Mouse (Mus musculus) forebrain, embryonic 13.5 days (tissue): Measurements from ENCODE around the gene Daxx. TPM values are rescaled to one million over a fixed set of nuclear protein-coding genes. Genes with fewer than 3 reads are reported as not detected.

Source experiments
- ATAC-seq: fragments of 200-750 bp; cut with Nextera tagmentation; 2 replicates; pipeline ENCODE4 v1.8.0; 2017
- H3K27ac ChIP-seq: fragments of 300-500 bp; sonication (generic); 2 replicates; pipeline ENCODE4 v1.5.1; 2015; ENCODE audit warnings: inconsistent platforms, mild to moderate bottlenecking, moderate library complexity
- H3K27me3 ChIP-seq: fragments of 300-500 bp; sonication (generic); 2 replicates; pipeline ENCODE4 v1.6.1; 2015; ENCODE audit warnings: mild to moderate bottlenecking, inconsistent platforms
- H3K36me3 ChIP-seq: fragments of 300-500 bp; sonication (generic); 2 replicates; pipeline ENCODE4 v1.6.1; 2015; ENCODE audit warnings: mild to moderate bottlenecking, inconsistent platforms; ENCODE audit not compliant: poor library complexity, severe bottlenecking
- H3K4me1 ChIP-seq: fragments of 300-500 bp; sonication (generic); 2 replicates; pipeline ENCODE4 v1.6.1; 2015; ENCODE audit warnings: inconsistent platforms
- H3K4me2 ChIP-seq: fragments of 300-500 bp; sonication (generic); 2 replicates; pipeline ENCODE4 v1.6.1; 2015; ENCODE audit warnings: inconsistent platforms, mild to moderate bottlenecking, moderate library complexity
- H3K4me3 ChIP-seq: fragments of 300-500 bp; sonication (generic); 2 replicates; pipeline ENCODE4 v1.5.1; 2015; ENCODE audit warnings: mild to moderate bottlenecking, inconsistent platforms
- H3K9ac ChIP-seq: fragments of 300-500 bp; sonication (generic); 2 replicates; pipeline ENCODE4 v1.6.1; 2015; ENCODE audit warnings: mild to moderate bottlenecking, inconsistent platforms
- H3K9me3 ChIP-seq: fragments of 300-500 bp; sonication (generic); replicated peaks from 2 replicates; pipeline ENCODE4 v1.6.1; 2016; ENCODE audit warnings: inconsistent platforms
- WGBS: fragments of 180-500 bp; shearing (Covaris S2); methylation state at CpG from one replicate; pipeline ENCODE4 v1.1.7; 2015; 5-methylcytosine and 5-hydroxymethylcytosine counted together
- polyA plus RNA-seq: library from polyadenylated mRNA; unstranded; fragments of >200 nt; fragmentation: Nextera tagmentation; extraction: Ambion mirVana; gene quantifications from 2 replicates; pipeline ENCODE4 v1.2.1, GENCODE M21; 2015

Daxx gene
- polyA plus RNA-seq, 1 experiment from 2014 or later = 60.7 TPM

- no peak for ATAC-seq
- peak overlapping the region; percentile 62 for H3K9ac ChIP-seq
- peaks cover 57% of the 10 kb centered on the region for H3K4me1 ChIP-seq
- H3K36me3 ChIP-seq = peaks cover 41% of the 10 kb centered on the region
- H3K27ac ChIP-seq = no peak overlapping the region
- no peaks in the 10 kb centered on the region for H3K9me3 ChIP-seq
- H3K4me2 ChIP-seq = peak overlapping the region; percentile 63
- H3K27me3 ChIP-seq = no peaks in the 10 kb centered on the region
- peak overlapping the region; percentile 54 for H3K4me3 ChIP-seq
- 73% methylated on average over 31 of the region's 31 CpGs for WGBS
These were observed 7.8 kb downstream of the Daxx start for GRCm38 (mm10) chr17:33916847-33917655.

DNA sequence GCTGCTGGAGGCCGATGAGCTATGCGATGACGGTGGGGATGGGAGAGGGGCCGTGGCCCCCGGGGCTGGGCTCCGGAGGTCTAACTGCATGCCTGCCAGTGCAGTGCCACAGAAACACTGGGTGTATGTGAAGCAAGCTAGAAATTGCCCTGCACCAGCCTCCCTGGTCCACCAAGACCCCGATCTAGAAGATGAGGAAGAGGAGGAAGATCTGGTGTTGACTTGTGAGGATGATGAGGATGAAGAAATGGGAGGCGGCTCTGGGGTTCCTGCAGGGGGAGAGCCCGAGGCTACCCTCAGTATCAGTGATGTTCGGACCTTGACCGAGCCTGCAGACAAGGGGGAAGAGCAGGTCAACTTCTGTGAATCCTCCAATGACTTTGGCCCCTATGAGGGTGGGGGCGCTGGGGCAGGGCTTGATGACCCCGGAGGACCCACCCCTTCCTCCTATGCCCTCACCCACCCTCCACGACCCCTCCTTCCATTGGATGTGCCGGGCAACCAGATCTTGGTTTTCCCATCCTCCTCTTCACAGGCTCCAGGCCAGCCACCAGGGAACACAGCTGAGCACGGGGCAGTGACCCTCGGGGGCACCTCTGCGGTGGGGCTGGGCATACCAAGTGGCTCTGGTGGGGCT lies 8.6 kb downstream of the Daxx start:
- Histone ChIP-seq H3K9me3 (no peaks in the 10 kb centered on the region), H3K4me1 (peaks cover 57% of the 10 kb centered on the region), H3K9ac (no peak overlapping the region), H3K27ac (no peak overlapping the region), H3K4me2 (peak overlapping the region; percentile 0; the same call in 1 of the 2 replicates), H3K4me3 (no peak overlapping the region), H3K27me3 (no peaks in the 10 kb centered on the region), H3K36me3 (peaks cover 34% of the 10 kb centered on the region)
- 88% methylated on average over 18 of the region's 18 CpGs for WGBS
- no peak for ATAC-seq

DNA sequence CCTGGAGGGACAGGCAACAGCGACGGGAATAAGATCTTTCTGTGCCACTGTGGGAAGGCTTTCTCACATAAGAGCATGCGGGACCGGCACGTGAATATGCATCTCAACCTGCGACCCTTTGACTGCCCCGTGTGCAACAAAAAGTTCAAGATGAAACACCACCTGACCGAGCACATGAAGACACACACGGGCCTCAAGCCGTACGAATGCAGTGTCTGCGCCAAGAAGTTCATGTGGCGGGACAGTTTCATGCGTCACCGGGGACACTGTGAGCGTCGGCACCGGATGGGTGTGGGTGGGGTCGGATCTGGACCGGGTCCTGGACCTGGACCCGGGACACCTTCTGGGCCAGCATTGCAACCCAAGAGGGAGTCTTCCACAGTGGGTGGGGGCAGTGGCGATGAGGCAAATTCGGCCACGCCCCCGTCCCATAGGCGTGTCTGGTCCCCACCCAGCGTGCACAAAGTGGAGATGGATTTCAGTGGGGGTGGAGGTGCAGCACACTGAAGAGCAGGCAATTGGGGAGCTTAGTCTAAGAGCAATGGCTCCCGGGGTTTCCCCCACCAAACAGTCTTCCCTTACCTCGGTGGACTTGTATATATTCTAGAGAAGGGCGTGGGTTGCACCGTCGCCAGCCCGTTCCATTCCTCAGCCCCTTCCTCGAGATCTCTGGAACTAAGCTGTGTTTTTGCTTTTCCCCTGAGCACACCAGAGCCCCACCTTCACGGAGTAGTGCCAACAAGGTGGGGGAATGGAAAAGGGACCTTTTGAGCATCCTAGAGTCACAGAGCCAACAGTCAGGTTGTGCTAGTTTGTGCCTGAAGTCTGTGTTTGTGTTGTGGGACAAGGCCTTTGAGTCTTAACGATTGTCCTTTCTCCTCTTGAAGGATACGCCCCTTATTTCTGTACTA lies 9.3 kb downstream of the Daxx start:
- ATAC-seq = no peak
- peak overlapping the region; percentile 72; the same call in 1 of the 2 replicates for H3K9ac ChIP-seq

GRCm38 (mm10) chr17:33919351-33920281 lies 10.4 kb downstream of the Daxx start:
- peak overlapping the region; percentile 72 for H3K9ac ChIP-seq
- peaks cover 50% of the 10 kb centered on the region for H3K4me1 ChIP-seq
- H3K4me3 ChIP-seq = peak overlapping the region; percentile 49
- H3K27me3 ChIP-seq = no peaks in the 10 kb centered on the region
- peak overlapping the region; percentile 83 for H3K4me2 ChIP-seq
- under 1% methylated on average over 52 of the region's 52 CpGs for WGBS
- no peak for ATAC-seq
- 0 out of 2 replicates have a peak overlapping the region, but pooled peaks have one; percentile 35 for H3K27ac ChIP-seq
- peaks cover 18% of the 10 kb centered on the region for H3K36me3 ChIP-seq
- no peaks in the 10 kb centered on the region for H3K9me3 ChIP-seq

More for the DNA sequence above, 9.3 kb downstream of the Daxx start:
- WGBS = 62% methylated on average over 36 of the region's 37 CpGs
- Histone ChIP-seq H3K27me3 (no peaks in the 10 kb centered on the region), H3K9me3 (no peaks in the 10 kb centered on the region), H3K4me2 (peak overlapping the region; percentile 83), H3K27ac (no peak overlapping the region), H3K36me3 (peaks cover 28% of the 10 kb centered on the region), H3K4me1 (peaks cover 57% of the 10 kb centered on the region), H3K4me3 (peak overlapping the region; percentile 49)

DNA sequence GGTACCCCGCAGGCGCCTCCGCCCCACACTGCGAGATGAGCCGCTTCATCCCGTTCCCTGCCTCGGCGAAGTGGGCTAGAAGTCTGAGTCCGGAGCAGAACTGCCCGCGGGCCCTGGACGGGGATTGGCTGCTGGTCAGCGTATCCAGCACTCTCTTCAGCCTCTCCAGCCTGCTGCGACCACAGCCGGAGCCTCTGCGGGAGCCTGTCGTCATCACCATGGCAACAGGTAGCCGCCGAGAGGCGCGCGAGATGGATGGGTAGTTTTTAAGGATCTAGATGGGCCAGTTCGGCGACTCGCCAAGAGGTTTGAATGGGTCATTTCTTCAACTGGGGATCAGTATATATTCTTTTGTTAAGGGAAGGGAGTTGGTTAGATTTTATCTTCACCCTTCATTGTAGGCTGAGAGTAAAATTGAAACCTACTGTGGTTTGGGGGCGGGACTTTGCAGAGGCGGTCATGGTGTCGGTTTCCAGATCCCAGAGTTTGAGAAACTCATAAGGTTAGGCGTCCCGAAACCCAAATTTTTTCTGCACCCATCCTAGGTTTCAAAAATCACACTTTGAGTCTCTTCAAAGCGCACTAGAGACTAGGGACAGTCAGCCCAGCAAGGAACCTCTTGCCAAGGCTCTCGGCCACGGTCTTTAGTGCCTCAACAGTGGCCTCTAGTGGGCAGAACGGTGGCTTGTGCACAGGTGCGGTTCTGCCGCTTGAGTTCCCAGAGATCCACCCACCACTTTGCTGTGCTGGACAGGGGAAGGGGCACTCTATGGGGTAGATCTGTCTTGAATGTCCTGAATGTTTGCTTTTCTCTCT lies 11.3 kb downstream of the Daxx start:
- peaks cover 13% of the 10 kb centered on the region for H3K36me3 ChIP-seq
- no peaks in the 10 kb centered on the region for H3K9me3 ChIP-seq
- no peaks in the 10 kb centered on the region for H3K27me3 ChIP-seq
- ATAC-seq = peak; percentile 23; the same call in 1 of the 2 replicates
- H3K4me1 ChIP-seq = peaks cover 41% of the 10 kb centered on the region
- H3K9ac ChIP-seq = peak overlapping the region; percentile 72
- H3K4me2 ChIP-seq = peak overlapping the region; percentile 83
- WGBS = under 1% methylated on average over 36 of the region's 36 CpGs
- peak overlapping the region; percentile 49 for H3K4me3 ChIP-seq
- no peak overlapping the region for H3K27ac ChIP-seq

GRCm38 (mm10) chr17:33921361-33921760 lies 12.1 kb downstream of the Daxx start:
- no peaks in the 10 kb centered on the region for H3K9me3 ChIP-seq
- no peak for ATAC-seq
- 90% methylated on average over 7 of the region's 7 CpGs for WGBS
- peaks cover 20% of the 10 kb centered on the region for H3K36me3 ChIP-seq
- H3K9ac ChIP-seq = no peak overlapping the region
- H3K4me3 ChIP-seq = no peak overlapping the region
- peaks cover 40% of the 10 kb centered on the region for H3K4me1 ChIP-seq
- no peak overlapping the region for H3K27ac ChIP-seq
- H3K4me2 ChIP-seq = no peak overlapping the region
- H3K27me3 ChIP-seq = no peaks in the 10 kb centered on the region

DNA sequence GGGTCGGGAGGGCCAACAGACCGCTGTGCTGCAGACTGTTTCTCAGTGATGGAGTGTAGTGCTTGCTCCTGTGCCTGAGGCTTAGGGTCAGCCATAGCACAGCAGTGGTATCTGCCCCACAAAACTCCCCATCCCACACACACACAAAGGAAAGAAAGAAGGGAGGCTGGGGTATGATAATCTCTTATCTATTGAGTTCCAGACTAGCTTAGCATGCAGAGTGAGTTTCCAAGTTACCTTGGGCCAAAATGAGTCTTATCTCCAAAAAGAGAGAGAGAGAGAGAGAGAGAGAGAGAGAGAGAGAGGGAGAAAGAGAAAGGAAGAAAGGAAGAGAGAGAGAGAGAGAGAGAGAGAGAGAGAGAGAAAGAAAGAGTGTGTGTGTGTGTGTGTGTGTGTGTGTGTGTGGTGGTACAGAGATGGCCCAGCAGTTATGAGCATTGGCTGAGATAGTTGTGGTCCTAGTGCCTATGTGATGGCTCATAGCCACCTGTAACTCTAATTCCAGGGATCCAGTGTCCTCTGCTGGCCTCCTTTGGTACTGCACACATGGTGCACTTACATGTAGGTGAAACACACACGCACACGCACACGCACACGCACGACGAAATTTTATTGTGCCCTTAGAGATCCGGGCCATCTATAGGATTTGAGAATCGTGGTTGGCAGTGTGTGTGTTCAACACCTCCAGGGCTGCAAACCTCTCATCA lies 15.5 kb downstream of the Daxx start:
- no peaks in the 10 kb centered on the region for H3K9me3 ChIP-seq
- no peak for ATAC-seq
- 88% methylated on average over 10 of the region's 10 CpGs for WGBS
- peaks cover 28% of the 10 kb centered on the region for H3K4me1 ChIP-seq
- H3K27ac ChIP-seq = no peak overlapping the region
- H3K36me3 ChIP-seq = peaks cover 13% of the 10 kb centered on the region; the same call in 1 of the 2 replicates
- H3K4me3 ChIP-seq = no peak overlapping the region
- H3K27me3 ChIP-seq = no peaks in the 10 kb centered on the region
- H3K4me2 ChIP-seq = no peak overlapping the region
- no peak overlapping the region for H3K9ac ChIP-seq

- no peak overlapping the region for H3K4me3 ChIP-seq
- no peak overlapping the region for H3K4me2 ChIP-seq
- ATAC-seq = no peak
- no peak overlapping the region for H3K9ac ChIP-seq
- H3K36me3 ChIP-seq = peaks cover 13% of the 10 kb centered on the region; the same call in 1 of the 2 replicates
- no peaks in the 10 kb centered on the region for H3K27me3 ChIP-seq
- peaks cover 25% of the 10 kb centered on the region for H3K4me1 ChIP-seq
- H3K9me3 ChIP-seq = no peaks in the 10 kb centered on the region
- no peak overlapping the region for H3K27ac ChIP-seq
- WGBS = 81% methylated on average over 21 of the region's 21 CpGs
These were observed 16.3 kb downstream of the Daxx start for GRCm38 (mm10) chr17:33925406-33926116.

DNA sequence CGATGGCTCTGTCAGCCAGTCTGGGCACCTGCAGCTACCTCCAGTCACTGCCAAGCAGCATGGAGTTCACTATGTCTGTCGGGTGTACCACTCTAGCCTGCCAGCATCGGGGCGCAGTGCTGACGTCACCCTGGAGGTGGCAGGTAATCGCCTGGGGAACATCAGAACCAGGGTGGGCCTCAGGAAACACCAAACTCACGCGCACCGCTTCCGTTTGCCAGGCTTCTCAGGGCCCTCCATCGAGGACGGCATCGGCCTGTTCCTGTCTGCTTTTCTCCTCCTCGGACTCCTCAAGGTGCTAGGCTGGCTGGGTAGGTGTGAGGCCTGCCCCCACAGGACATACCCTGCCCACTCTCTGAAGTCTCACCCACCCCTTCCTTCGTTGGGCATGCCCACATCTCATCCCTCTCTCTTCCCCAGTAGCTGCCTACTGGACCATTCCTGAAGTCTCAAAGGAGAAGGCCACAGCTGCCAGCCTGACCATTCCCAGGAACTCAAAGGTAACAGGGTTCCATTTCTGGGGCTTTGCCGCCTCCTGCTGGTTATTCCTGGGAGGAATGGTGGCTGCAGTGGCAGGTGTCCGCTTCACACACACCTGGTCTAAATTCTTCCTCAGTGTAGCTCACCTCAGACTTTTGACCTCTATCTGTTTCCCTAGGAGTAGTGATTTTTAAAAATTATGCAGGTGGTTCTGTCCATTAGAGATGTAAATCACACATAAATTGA lies 17.2 kb downstream of the Daxx start:
- peaks cover 13% of the 10 kb centered on the region; the same call in 1 of the 2 replicates for H3K36me3 ChIP-seq
- WGBS = 71% methylated on average over 17 of the region's 17 CpGs
- H3K4me2 ChIP-seq = no peak overlapping the region
- 0 out of 2 replicates have a peak, but pooled peaks cover under 1% of the 10 kb centered on the region for H3K27me3 ChIP-seq
- H3K4me1 ChIP-seq = peaks cover 27% of the 10 kb centered on the region
- no peak overlapping the region for H3K4me3 ChIP-seq
- no peak overlapping the region for H3K27ac ChIP-seq
- no peak overlapping the region for H3K9ac ChIP-seq
- ATAC-seq = no peak
- H3K9me3 ChIP-seq = no peaks in the 10 kb centered on the region
